Mouse (Mus musculus): ENCODE data around the gene Galntl5. TPM values are rescaled to one million over a fixed set of nuclear protein-coding genes. Genes with fewer than 3 reads are reported as not detected.
"Not testable (repeated sequence)": the region's sequence is repeated elsewhere in the genome, so short reads cannot be mapped to it uniquely, and the experiment has no call there.

Gene Galntl5
- total RNA-seq, 2 experiments from 2014 or later, result not detected

DNA sequence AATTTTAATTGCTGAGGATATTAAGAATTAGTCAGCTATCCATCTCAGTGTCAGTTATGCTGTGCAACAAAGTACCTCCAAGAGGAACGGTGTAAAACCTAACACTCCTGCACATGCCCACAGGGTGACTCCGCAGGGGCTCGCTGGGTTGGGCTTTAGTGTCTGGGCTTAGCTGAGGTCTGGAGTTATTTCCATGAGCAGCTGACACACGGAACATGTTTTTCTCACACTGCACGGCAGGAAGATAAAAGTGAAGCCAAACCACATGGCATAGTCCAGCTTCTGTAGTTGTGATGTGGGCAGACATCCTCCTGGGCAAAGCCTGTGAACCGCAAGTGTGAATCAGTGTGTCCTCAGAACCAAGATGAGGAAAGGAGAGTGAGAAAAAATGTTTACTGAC lies 33.7 kb downstream of the Galntl5 start:
- no peak for TF ChIP-seq CTCF (IDR thresholded peaks at IDR 0.05)
- no peak for DNase-seq (ENCODE audit: extremely low spot score in 1 of 2, low spot score in 2 of 2)

DNA sequence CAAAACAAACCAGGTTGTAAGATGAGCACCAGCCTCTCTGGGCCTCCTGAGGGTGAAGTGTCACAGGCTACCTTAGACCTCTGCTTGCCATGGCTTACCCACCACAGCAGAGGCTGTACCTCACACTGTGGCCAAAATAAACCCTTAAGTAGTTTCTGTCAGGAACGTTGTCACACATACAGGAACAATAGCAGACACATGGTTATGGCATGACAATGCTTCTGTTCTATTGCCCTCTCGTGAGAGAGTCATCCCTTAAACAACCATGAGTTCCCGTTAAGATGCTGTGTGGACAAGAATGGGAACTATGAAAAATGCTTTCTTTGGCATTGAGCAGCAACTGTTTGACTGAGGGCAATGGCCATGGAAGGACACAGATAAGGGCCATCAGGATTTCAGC lies 40.3 kb downstream of the Galntl5 start, which contains the start of gene Galnt11:
TSS of gene Galnt11 (plus strand) at position 301 of the 400 bp plus-strand sequence.
- no peak for TF ChIP-seq CTCF (IDR thresholded peaks at IDR 0.05)
- H3K4me3 ChIP-seq, result peak within 1 kb of the TSS; percentile 71
- intact Hi-C loops (cut with DNase I), result loop anchor here (5.0 kb wide), 1 partner anchor 119 kb away; the partner anchor contains the start of gene Prkag2
- H3K27ac ChIP-seq, result peak within 1 kb of the TSS; percentile 93
- no peak for DNase-seq (ENCODE audit: extremely low spot score in 1 of 2, low spot score in 2 of 2)

More for the DNA sequence above, 33.7 kb downstream of the Galntl5 start:
- intact Hi-C loops (cut with DNase I), result no loop called here
- Histone ChIP-seq H3K27ac (no peak overlapping the region), H3K4me3 (no peak overlapping the region)

DNA sequence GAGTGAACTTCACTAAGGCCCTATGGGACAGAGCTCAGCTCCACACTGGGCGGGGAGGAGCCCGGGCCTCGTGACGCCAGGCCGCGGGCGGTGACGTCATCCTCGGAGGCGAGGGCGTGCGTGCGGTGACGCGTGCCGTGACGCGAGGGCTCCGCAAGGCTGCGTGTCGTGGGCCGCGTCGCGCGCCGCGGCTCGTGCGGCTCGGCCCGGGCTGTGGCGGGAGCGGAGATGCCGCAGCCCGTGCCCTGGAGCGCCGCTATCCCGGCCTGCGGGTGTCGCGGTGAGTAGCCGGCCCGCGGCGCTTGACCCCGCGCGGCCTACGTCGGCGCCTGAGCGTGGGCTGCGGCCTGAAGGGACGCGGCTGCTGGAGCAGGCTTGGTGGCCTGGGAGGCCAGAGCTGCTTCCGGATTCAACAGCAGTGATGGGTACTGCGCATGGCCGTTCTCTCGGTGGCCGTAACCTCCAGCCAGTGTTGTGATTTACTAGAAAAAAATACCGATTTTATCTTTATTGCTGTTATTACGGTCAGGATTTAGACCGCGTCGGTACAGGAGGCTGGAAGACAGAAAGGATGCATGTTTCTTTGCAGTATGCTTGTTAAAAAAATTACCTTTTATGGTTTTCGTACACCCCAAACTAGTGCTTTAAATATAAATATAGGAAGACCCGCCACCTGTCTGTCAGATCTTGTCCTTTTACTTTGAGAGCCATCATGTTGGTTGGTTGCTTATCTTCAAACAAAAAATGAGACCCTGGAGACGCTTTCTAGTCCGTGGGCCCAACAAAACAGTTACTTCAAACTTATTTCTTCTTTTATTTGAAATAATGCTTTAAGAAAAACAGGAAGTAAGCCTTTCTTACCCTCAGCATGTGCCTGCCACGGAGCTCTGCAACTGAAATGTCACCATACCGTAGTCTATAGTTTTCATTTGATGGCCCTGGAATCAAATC lies 41.8 kb downstream of the Galntl5 start, which contains the start of gene E130116L18Rik:
TSS of gene E130116L18Rik (minus strand) at position 402 of the 951 bp plus-strand sequence.
- intact Hi-C loops (cut with DNase I), result loop anchor here (5.0 kb wide), 1 partner anchor 121 kb away; the partner anchor contains the start of gene Prkag2
- DNase-seq (ENCODE audit: extremely low spot score in 1 of 2, low spot score in 2 of 2), result peak; percentile 92 to 96
- no peak for TF ChIP-seq CTCF (IDR thresholded peaks at IDR 0.05)
- peak within 1 kb of the TSS; percentile 71 for H3K4me3 ChIP-seq
- H3K27ac ChIP-seq, result peak within 1 kb of the TSS; percentile 93

DNA sequence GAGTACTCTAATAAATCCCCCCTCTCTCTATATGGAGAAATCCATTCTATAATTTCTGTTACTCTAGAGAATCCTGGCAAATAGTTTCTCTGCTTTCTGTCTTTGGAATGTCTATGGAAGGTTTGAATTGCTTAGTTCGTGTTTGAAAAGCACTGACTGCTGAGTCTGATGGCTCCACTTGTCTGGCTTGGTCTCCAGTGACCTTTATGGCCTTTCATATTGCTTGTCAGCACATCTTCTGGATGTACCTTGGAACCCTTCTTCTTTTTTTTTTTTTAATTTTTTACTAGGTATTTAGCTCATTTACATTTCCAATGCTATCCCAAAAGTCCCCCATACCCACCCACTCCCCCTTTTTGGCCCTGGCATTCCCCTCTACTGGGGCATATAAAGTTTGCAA lies 43.1 kb downstream of the Galntl5 start:
- not testable (repeated sequence) for H3K27ac ChIP-seq, H3K4me3 ChIP-seq
- intact Hi-C loops (cut with DNase I), result loop anchor here (5.0 kb wide), 1 partner anchor 122 kb away; the partner anchor contains the start of gene Prkag2

DNA sequence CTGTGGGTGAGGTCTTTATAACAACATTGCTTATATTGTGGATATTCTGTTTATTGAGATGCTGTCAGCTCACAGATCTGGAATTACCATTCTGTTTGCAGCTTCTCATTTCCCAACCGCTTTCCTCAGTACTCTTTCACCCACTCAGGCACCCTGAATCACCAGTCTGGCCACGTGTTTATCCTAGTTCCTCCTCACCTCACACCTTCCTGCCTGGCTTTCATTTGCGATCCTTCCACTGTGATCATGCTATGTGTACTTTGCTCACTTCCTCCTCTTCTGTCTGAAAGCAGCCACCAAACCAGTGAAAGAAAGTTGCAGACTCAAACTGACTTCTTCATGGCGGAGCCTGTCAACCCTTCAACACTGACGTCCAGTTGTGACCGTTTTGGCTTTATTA lies 61.8 kb downstream of the Galntl5 start:
- TF ChIP-seq CTCF (IDR thresholded peaks at IDR 0.05), result no peak
- Histone ChIP-seq H3K27ac (no peak overlapping the region), H3K4me3 (no peak overlapping the region)
- DNase-seq (ENCODE audit: extremely low spot score in 1 of 2, low spot score in 2 of 2), result no peak
- intact Hi-C loops (cut with DNase I), result no loop called here

More for the DNA sequence above, 43.1 kb downstream of the Galntl5 start:
- not testable (repeated sequence) for DNase-seq (ENCODE audit: extremely low spot score in 1 of 2, low spot score in 2 of 2)

DNA sequence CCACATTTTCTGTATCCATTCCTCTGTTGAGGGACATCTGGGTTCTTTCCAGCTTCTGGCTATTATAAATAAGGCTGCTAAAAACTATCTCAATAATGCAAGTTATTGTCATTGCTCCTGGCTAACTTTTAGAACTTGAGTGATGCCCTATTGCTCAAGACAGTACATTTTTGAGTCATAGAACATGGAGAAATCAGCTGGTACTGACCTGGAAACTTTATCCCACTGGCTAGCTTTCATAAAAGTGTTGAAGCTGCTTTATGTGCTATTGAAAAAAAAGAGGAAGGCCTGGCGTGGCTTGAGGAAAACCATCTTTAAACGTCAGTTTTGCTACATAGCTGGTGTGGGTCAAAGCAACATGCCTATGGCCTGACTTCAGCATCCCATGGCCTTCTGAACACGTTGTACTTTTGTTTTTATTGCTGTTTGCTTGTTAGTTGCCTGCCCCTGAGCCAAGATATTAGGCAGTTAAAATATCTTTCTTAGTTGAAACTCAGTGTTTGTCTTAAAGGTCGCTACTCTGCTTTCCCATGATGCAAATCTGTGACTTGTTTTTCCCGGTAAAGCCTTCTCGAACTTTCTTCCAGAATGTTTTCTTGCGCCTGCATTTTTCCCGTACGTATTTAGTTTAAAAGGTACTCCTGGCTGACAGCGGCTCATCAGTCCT lies 64.7 kb downstream of the Galntl5 start:
- H3K4me3 ChIP-seq, result no peak overlapping the region
- no peak overlapping the region for H3K27ac ChIP-seq
- DNase-seq (ENCODE audit: extremely low spot score in 1 of 2, low spot score in 2 of 2), result no peak
- intact Hi-C loops (cut with DNase I), result no loop called here
- no peak for TF ChIP-seq CTCF (IDR thresholded peaks at IDR 0.05)

DNA sequence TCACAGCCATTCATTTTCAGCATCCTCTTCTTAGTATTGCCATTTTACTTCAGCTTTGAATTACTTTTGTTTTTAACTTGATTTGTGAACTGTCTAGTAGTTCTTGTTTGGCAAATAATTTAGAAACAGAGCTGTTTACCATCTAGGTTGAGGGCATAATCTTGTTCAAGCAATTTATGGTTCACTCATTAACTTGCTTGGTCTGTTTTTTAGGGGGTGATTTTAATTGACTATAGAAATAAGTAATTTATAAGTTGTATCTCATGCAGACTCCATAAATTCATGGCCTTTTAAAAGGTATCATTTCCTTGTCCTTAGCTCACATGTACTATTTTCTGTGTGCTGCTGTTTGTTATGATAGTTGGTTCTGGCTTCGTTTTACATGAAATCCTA lies 65.2 kb downstream of the Galntl5 start:
- Histone ChIP-seq H3K27ac (no peak overlapping the region), H3K4me3 (no peak overlapping the region)
- no peak for TF ChIP-seq CTCF (IDR thresholded peaks at IDR 0.05)
- no peak for DNase-seq (ENCODE audit: extremely low spot score in 1 of 2, low spot score in 2 of 2)
- intact Hi-C loops (cut with DNase I), result no loop called here

DNA sequence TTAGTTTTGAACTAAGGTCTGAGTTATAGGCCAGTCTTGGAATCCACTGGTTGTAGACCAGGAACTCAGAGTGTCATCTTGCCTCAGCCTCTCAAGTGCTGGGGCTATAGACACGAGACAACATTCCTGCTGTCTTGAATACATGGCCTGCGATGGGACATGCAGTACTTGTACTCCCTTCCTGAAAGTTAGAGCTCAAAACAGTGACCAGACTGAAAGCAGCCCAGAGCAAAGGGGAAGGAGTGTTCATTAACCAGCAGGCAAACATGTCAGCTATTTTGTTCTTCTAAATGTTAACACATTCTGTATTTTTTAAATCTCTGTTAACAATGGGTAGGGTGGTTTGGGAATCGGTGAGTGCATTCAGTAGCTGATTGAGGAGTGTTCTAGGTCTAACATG lies 65.8 kb downstream of the Galntl5 start:
- no peak overlapping the region for H3K4me3 ChIP-seq
- H3K27ac ChIP-seq, result no peak overlapping the region
- TF ChIP-seq CTCF (IDR thresholded peaks at IDR 0.05), result no peak
- no peak for DNase-seq (ENCODE audit: extremely low spot score in 1 of 2, low spot score in 2 of 2)
- intact Hi-C loops (cut with DNase I), result no loop called here

- H3K4me3 ChIP-seq, result no peak overlapping the region
- no peak overlapping the region for H3K27ac ChIP-seq
- no peak for DNase-seq (ENCODE audit: extremely low spot score in 1 of 2, low spot score in 2 of 2)
- intact Hi-C loops (cut with DNase I), result no loop called here
- TF ChIP-seq CTCF (IDR thresholded peaks at IDR 0.05), result no peak
Observed at GRCm38 (mm10) chr5:25252423-25252822, 71.2 kb downstream of the Galntl5 start.

- no peak for TF ChIP-seq CTCF (IDR thresholded peaks at IDR 0.05)
- no peak for DNase-seq (ENCODE audit: extremely low spot score in 1 of 2, low spot score in 2 of 2)
- Histone ChIP-seq H3K27ac (no peak overlapping the region), H3K4me3 (no peak overlapping the region)
- intact Hi-C loops (cut with DNase I), result no loop called here
Observed at GRCm38 (mm10) chr5:25252825-25253544, 71.7 kb downstream of the Galntl5 start.

GRCm38 (mm10) chr5:25254491-25254890 lies 73.2 kb downstream of the Galntl5 start:
- TF ChIP-seq CTCF (IDR thresholded peaks at IDR 0.05), result no peak
- H3K4me3 ChIP-seq, result no peak overlapping the region
- no peak overlapping the region for H3K27ac ChIP-seq
- intact Hi-C loops (cut with DNase I), result no loop called here
- DNase-seq (ENCODE audit: extremely low spot score in 1 of 2, low spot score in 2 of 2), result no peak

Data from left cerebral cortex, adult 2 months (tissue).